Mouse (Mus musculus) 3T3-L1 (cell line): ENCODE data around the gene Nabp1.
A peak's percentile ranks its signal among the peaks of the same experiment; 100 is the strongest.

Experiments used
- DNase-seq: peaks from one replicate; pipeline ENCODE4 v3.0.0-alpha.2; 2015; ENCODE audit warnings: low read depth, low spot score

The Nabp1 gene

DNA sequence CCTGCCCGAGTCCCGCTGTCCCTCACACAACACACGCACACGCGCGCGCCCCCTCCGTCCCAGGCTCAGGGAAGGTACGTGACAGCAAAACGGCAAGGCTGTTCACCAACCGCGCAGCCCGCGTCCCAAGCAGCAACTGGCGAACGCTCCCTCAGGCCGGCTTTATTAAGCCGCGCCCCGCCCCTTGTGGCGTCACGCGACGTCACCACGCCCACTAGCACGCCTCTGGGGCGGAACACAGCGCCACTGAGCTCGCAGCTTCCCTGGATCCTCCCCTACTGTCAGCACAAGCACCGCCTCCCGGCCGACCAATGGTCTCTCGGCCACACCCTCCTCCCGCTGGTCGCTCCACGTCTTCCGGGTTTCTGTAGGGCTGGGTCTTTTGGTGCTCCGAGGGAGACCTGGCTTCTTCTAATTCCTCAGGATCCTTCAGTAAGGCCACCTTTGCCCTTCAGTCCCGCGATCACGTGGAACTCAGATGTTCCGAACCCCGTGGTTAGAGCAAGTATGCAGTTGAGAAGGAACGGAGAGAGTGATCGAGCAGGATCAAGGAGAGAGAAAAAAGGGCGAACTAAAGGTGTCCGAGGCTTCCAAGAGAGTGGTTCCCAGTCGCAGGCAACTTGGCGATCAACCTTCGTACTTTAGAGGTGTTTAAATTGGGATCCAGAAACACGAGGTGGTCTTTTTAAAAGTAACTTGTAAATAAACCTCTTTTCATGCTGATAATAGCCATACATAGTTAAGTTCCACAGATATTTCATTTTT, at the start of gene Nabp1:
Gene Nabp1 (minus strand): TSS at position 164 of the 765 bp plus-strand sequence.
- peak; percentile 99 for DNase-seq

DNA sequence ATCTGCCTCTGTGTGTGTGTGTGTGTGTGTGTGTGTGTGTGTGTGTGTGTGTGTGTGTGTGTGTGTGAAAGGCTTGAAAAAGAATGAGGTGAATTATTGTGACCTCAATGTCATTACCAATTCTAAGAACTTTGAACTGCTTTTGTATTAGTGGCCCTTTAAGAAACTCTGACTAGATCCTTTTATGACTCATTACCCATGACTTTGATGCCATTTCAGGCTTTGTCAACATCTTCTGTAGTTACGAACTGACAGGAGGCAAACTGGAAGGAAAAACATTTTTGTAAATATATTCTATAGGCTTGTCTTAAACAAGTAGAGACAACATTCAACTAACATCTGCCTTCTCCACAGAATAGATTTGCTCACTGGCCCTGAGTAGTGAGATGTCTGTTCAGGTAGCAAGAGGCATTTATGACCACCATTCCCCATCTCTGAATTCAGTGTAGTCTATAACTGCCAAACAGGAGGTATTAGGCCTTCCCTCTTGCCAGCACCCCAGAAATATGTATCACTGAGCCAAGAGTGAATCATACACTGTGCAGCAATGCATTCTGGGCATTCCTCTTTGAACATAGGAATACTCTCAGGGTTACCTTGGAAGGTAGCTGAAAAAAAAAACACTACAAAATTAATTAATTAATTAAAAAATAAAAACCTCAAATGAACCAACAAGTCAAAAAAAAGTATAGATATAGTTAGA, 47.5 kb upstream of the Nabp1 start:
- peak; percentile 50 for DNase-seq

DNA sequence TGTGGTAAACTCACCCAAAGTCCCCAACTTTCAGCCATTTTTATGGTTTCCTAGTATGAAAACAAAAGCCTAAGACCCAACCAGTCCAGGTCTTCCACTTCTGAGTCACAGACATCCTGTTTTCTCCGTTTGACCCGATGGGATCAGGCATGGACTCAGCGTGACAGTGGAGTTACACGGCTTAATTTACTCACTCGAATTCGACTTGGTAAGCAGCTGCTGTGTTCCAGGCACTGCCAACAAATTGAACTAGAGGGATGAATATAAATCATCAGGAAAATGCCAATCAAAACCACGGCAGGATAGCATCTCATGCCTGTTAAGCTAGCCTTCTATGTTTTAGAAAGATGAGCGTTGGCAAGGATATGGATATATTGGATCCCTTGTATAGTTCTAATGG, 43.4 kb upstream of the Nabp1 start:
- no peak for DNase-seq

DNA sequence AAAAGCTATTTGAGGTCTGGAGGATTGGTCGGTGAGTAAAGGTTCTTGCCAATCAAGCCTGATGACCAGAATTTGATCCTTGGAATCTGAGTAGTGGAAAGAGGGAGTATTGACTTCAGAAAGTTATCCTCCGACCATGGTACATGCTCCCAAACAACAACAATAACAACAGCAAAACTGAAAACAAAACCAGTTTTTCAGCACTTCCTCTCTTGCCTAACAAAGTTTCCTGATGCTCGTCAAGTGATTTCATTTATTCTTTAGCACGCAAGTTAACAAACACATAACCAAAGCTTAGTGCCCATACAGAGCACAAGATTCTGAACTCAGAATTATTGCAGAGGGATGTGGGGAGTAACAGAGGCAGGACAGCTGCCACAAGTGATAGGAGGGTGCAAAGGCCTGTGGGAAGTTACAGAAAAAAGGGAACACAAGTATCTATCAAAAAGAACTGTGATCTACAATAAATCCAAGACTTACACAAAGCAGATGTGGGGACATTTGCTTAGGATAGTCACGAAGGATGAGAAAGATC, 42.1 kb upstream of the Nabp1 start:
- DNase-seq, result no peak

DNA sequence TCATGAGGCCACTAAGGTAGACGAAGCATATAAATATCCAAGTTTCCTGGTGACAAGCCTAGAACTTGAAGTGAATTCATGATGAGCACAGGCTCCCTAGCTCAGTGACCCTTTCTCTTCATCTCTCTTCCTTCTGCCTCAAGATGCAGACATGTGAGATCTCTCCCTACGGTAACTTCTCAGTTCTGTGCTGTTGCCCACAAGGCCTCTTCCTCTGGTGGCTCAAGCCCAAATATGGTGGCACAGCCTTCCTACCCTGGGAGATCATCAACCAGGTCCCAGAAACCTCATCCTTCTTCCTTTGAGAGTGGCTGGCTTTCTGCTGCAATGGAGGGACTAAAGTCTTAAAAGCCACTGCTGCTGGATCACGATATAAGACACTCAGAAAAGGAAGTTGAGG, 40.9 kb upstream of the Nabp1 start:
- no peak for DNase-seq

DNA sequence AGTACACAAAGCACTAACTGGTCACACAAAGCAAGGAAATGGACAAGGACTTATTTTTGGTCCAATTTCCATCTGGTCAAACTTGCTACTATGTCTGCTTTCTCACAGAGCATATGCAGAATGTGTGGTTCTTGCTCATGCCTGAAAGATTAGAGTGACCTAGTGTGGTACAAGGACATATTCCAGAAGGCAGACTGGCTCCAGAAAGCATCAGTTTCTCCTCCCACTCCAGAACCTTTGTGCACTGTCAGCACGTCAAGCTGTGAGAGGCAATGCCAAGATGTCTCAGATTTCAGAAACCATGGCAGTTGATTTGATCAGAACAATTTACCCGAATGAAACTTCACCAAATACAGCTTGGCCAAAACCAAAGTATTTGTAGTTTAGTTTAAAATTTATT, 37.4 kb upstream of the Nabp1 start:
- DNase-seq, result peak; percentile 38

DNA sequence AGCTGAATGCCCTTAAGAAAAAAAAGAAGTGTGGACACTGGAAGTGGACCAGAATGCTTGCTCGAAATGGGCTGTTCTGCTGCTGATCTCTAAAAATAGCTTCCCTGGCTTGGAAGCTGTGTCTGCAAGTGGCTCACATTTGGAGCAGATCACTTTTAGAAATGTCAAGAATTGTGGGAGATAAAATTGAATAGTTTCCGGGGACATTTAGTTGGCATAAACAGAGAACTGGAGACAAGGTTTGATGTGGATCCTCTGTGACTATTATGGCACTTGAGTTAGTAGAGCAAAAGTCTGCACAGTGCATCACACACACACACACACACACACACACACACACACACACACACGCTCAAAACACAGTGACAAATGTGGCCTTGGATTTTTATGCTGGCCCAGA, 36.8 kb upstream of the Nabp1 start:
- DNase-seq, result peak; percentile 26

DNA sequence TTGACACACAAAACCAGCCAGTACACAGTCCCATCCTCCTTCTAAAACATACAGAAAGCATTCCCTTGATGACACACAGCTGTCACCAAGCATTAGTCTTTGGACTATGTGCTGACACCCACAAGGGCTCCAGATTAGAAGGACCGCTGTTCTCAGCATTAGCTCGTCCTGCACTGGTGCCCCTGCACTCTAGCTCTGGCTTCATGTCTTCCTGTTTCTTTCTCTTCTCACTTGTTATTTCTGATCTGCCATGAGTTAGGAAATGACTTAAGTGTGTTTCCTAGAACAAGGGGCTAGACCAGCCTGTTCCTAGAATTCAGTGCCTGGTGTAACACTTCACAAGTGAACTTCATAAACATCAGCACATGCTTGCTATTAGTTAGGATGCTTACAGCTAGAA, 36.2 kb upstream of the Nabp1 start:
- no peak for DNase-seq

DNA sequence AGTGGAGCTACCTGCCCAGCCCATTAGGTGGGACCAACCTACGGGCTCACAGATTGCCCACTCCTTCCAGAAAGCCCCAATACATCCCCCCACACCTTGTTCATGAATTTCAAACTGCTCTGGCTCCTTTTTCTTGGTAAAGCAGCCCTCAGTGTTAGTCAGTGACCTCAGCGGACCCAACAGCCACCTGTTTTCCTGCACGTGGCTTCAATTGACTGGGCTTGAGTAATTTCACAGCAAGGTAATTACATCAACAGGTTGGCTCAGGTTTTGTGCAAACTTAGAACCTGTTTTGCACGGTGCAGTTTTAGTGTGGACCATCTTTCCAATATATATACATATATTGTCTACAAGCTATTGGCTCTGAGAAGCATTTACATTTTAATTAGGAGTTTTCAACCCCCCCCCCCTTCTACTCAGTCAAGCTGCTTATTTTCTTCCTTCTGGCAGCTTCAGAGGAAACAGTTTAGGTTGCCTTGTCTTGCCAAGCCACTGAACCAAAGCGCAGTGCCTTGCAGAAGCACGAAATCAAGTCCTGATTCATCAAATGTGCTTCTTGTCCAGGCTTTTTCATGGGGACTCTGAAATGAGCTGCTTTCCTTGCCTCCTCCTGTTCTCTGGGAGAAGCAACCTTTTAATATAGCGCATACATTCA, 35.0 kb upstream of the Nabp1 start:
- DNase-seq, result no peak

DNA sequence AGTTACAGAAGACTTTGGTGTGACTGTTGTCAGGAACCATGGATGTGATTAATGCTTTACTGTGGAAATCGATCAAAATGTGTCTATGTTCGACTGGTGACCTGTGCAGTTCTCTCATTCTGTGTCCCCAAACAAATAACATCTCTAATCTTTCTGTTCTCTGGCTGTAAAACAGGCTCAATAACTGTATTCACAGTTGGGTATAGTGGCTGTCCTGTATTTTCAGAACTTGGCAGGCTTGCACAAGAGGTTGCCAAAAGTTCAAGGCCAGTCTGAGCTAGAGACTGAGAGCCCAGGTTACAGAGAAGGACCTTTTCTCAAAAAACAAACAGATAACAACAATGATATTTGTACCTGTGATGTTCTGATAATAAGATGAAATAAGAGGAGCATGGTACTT, 34.1 kb upstream of the Nabp1 start:
- no peak for DNase-seq

DNA sequence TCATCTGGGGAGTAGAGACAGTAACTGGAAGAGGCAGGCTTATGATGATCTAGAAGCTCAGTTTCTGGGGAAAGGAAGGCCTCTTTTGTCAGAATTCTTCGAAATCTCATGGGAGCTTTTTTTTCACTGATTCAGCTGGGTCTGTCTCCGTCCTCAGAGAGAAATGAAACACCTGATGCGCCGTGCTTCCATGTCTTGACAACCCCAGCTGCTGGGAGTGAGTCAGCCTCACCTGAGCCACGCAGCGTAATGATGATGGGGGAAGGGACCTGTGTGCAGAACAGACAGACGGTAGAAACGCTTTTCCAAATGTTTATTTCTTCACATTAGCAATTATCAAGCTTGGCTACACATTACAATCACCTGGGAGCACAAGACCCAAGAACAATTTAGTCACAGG, 31.6 kb upstream of the Nabp1 start:
- DNase-seq, result no peak

DNA sequence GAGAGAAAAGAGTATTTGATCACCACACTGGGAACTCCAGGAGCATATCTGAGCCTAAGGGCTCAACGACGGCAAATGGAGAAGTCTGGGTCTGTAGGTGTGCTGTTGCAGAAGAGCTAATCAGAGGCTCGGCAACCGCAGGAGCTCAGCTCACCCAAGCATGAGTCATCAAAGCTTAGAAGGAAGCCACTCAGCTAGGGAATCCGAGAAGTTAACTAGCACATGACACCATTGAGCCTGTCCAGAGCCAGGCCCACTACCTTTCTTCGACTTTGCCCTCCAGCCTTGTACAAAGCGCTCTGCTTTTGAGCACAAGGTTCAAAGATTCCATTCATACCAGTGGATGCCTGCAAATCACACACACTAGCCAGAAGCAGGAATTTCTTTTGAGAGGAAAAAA, 30.9 kb upstream of the Nabp1 start:
- DNase-seq, result peak; percentile 92

DNA sequence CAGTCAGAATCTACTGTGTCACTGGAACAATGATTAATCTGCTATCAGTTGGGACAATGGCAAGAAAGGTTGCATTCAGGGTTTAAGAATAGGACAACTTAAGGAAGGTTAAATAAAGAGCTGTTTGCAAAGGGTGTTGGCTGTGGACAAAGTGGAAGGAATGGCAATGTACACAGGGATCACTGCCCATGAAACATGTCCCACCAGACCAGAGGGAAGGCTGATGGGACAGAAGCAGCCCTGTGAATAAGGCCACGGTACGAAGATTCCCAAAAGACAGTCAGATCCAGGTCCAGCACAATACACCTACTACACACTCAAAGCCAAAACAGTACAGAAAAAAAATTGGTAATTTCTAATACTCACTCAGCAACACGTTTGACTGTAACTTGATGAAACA, 30.3 kb upstream of the Nabp1 start:
- no peak for DNase-seq

DNA sequence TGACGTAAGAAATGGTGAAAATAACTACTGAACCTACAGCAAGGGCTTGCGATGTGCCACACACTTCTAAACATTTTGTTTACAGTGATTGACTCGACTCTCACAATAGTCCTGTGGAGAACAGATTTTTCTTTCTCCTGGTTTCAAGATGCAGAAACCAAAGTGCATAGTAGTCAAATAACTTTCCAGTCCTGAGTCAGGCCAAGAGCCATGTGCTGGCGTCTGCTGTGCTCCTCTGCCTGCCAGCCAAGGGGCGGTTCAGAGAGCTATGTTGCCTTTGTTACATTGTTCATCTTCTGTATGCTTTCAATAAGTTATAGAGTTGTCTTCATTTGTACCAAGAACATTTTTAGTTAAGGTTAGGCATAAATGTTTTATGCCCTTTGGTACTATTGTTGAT, 29.2 kb upstream of the Nabp1 start:
- peak; percentile 65 for DNase-seq

DNA sequence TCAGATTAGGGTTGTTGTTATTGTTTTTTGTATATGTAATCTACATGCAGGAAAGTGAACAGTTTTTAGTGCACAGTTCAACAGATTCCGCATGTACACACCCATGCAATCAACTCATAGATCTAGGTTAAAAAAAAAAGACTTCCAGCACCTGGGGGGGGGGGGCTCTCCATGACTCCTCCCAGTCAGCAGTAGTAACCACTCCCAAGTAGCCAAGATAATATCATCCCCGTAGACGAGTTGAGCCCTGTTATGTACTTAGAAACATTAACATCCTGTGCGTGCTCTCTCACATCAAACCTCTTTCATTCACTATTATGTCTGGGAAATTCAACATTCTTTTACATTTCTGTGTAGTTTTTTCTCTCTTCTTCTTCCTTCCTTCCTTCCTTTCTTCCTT, 28.0 kb upstream of the Nabp1 start:
- no peak for DNase-seq

DNA sequence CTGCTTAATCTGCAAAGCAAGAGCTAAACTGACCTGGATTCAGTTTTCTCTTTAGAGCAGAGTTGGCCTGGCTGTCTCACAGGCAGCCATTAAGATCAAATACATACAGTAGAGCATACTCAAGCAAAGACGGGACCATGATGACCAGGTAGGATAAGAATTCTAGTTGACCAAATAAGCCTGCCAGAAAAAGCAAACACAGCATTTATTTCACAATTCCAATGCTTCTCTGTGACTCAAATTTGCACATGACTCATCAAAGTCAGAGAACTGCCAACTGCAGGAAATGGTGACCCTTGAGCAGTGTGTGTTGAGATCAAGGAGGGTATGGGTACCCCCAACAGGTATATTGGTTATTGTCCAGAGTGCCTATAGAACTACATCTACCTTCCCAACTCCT, 27.4 kb upstream of the Nabp1 start:
- peak; percentile 89 for DNase-seq

DNA sequence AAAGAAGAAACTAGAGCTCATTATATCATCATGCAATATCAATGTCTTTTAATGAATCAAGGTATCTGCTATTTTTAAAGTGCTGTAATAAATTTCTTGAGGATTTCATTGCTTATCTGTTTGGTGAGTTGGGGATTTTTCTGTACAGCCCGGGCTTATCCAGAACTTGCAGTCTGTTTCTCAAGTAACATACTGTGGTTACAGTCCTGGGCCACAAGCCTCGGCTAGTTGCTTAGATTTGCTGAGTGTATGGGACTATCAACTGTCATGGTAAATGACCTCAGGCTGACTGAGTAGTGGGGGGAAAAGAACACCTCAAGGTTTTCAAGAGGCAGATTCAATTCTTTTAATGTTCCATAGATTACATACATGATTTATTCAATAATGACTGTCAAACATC, 24.8 kb upstream of the Nabp1 start:
- DNase-seq, result no peak

DNA sequence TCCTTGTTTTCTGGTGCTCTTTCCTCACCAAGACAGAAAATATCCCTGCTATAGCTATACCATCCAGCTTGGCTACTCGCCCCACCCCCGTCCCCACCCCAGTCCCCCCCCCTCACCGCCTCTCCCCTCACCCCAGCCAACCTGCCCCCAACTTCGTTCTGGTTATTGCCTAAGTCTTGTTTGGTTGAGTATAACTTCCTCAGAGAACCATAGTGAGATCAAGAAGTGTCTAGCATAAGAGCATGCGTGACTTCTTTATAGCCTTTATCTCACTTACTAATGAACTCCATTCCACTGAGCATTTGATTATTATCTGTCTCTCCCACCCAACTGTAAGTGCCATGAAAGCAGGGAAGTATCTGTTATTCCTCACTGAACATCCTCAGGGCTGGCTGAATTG, 24.1 kb upstream of the Nabp1 start:
- DNase-seq, result no peak

DNA sequence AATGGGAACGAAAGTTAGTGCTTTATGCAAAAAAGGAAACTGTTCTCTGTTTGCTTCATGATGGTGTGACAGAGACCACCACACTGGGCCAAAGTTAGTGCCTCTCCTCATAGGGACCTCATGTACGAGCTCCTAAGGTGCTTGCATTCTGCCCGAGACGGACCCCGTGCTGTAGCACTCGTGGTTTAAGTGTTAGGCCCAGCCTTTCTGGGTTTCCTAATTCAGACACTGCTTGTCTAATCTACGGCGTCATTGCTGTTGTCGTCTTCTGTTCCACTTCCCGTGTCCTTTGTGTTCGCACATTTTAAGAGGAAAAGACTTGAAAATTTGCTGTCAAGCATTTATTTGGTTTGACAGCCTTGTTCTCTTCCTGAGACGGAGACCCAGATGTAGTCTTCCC, 23.0 kb upstream of the Nabp1 start:
- no peak for DNase-seq

DNA sequence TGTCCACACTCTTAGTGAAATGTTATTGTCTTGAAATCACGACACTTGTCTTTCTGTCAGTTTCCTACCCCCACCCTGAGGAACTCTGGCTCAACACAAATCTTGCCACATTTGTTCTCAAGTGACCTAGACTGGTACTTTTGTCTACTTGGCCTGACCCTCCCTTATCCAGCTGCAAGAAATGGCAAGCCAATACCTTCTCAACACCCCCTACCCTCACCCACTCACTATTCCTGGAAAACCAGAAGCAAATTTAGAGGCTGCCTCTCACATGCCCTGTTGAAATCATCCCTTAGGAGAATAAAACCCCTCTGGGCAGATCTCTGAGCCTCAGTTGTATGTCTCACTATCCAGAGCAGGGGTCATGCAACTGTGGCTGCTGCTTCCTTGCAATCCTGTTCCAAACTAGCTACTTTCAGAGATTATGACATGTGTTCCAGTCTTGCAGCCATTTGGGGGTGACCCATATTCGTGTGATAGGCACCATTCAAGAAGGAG, 20.4 kb upstream of the Nabp1 start:
- DNase-seq, result no peak

DNA sequence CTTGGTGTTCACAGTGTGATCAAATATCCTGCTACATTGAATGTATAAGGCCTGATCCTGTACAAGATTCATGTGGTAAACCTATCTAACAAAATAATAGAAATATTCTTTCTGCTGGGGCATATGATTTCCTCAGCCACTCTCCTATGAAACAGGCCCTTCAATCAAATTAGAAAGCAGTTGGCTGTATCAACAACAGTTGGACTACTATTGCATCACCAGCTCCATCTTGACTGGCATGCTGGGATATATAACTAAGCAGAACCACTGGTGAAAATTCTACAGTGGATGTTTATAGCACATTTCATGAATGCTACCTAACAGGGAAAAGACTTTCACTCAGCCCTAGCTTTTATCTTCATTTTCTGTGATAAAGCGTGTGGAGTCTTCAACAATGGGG, 17.9 kb upstream of the Nabp1 start:
- no peak for DNase-seq

DNA sequence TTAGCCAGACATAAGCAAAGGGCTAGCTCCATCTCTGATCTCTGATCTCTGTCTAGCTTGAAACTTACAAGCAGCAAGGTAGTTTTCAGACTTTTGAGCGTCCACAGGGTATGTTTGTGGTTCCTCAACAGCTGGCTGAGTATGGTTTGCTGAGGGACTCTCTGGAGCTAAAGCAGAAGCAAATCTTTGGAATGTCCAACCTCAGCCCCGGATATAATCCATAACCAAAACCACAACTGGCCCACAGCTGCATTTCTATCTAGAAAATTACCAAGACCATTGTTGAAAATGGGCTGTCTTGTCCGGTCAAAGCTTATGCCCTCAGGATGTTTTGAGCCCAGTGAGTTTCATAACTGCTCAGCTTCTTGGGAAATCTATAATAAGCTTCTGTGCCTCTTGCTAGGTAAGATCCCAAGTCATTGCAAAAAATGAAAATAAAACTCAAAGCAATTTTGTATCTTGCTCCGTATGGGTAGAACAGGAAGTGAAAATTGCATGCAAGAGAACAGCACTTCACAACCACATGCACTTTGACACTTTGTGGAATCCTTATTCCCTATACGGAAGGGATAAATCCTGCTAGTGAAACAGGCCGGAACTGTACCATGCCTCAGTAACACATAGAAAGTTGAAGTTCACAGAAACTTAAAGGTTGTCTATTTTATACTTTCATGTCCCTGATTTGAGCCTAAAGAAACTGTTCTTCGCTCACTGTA, 15.5 kb upstream of the Nabp1 start:
- DNase-seq, result peak; percentile 73
